Mouse (Mus musculus): Measurements from ENCODE around the gene Uqcc3. TPM values are rescaled to one million over a fixed set of nuclear protein-coding genes. Genes with fewer than 3 reads are reported as not detected.
"Not testable (repeated sequence)": the region's sequence is repeated elsewhere in the genome, so short reads cannot be mapped to it uniquely, and the experiment has no call there.

The Uqcc3 gene
- polyA plus RNA-seq, 1 experiment from 2014 or later: 55.2 TPM

DNA sequence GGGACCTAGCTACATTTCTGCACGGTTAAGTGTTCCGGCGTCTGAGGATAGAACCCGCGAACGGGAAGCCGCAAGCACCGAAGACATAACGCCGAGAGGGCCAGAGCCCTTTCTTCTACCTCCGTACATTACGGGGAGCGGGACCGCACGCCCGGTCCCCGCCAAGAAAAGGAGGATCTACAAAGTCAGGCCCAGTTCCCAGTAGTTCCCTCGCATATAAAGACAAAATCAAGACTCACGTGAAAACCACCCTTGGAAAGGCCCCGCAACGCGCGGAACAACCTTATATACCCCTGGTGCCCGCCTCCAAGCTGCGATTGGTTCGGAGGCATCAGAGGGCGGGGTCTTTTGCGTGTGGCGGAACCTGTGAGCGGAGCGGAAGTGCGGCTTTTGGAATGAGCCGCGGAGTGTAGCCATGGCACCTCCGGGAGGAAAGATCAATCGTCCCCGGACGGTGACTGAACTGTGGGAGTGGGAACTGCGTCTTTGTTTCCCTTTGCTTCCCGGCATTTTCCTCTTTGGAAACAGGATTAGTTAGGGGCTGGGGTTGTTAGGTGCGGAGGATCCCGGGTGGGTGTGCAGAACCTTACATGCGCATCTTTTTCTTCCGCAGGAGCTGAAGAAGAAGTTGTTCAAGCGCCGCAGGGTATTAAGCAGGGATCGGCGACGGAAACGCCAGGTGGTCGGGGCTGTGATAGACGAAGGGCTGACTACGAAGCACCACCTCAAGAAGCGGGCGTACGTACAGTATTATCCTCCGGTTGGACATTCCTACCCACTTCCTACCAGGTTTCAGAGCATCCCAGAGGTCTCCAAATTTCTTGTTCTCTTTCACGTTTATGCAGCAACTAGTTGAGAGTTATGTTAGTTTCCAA, 8.0 kb upstream of the Uqcc3 start, which contains the start of the genes 1810009A15Rik and Gm49416:
TSS of gene 1810009A15Rik (plus strand) at position 343 of the 875 bp plus-strand sequence.
TSS of gene Gm49416 (plus strand) at position 416 of the 875 bp plus-strand sequence.
- Histone ChIP-seq H3K4me3 (replicated peaks) (peak within 1 kb of the TSS; percentile 63), H3K9ac (peak within 1 kb of the TSS; percentile 78), H3K4me1 (peaks cover 24% of the 10 kb centered on the region), H3K36me3 (replicated peaks) (peaks cover 13% of the 10 kb centered on the region), H3K27me3 (no peaks in the 10 kb centered on the region), H3K9me3 (no peaks in the 10 kb centered on the region), H3K4me2 (peak within 1 kb of the TSS; percentile 74), H3K27ac (peak within 1 kb of the TSS; percentile 87)
- under 1% methylated on average over 58 of the region's 58 CpGs for WGBS
- ATAC-seq (ENCODE audit: low FRiP score): peak; percentile 95

GRCm38 (mm10) chr19:8887585-8888463, 7.1 kb upstream of the Uqcc3 start:
- Histone ChIP-seq H3K27ac (peak overlapping the region; percentile 87), H3K36me3 (replicated peaks) (peaks cover 13% of the 10 kb centered on the region), H3K9me3 (no peaks in the 10 kb centered on the region), H3K9ac (peak overlapping the region; percentile 78), H3K4me3 (replicated peaks) (peak overlapping the region; percentile 63), H3K4me2 (peak overlapping the region; percentile 74), H3K27me3 (no peaks in the 10 kb centered on the region), H3K4me1 (peaks cover 19% of the 10 kb centered on the region)
- ATAC-seq (ENCODE audit: low FRiP score): no peak
- WGBS: 16% methylated on average over 19 of the region's 19 CpGs

- H3K9ac ChIP-seq: peak overlapping the region; percentile 78; the same call in 1 of the 2 replicates
- H3K36me3 ChIP-seq (replicated peaks): peaks cover 13% of the 10 kb centered on the region
- H3K9me3 ChIP-seq: no peaks in the 10 kb centered on the region
- H3K4me1 ChIP-seq: peaks cover 19% of the 10 kb centered on the region
- H3K27me3 ChIP-seq: no peaks in the 10 kb centered on the region
- H3K27ac ChIP-seq: peak overlapping the region; percentile 87; the same call in 1 of the 2 replicates
- WGBS: 43% methylated on average over 1 of the region's 1 CpGs
- ATAC-seq (ENCODE audit: low FRiP score): no peak
- peak overlapping the region; percentile 74 for H3K4me2 ChIP-seq
- H3K4me3 ChIP-seq (replicated peaks): peak overlapping the region; percentile 63; the same call in 1 of the 2 replicates
These were observed 6.3 kb upstream of the Uqcc3 start for GRCm38 (mm10) chr19:8886916-8887584.

GRCm38 (mm10) chr19:8883616-8884015, 2.9 kb upstream of the Uqcc3 start, which contains the start of the genes Lbhd1 and Gm49403:
TSS of gene Lbhd1 (plus strand) at chr19:8883732.
TSS of gene Gm49403 (plus strand) at chr19:8883930.
- Histone ChIP-seq H3K36me3 (replicated peaks) (no peaks in the 10 kb centered on the region), H3K4me3 (replicated peaks) (no peak within 1 kb of the TSS), H3K27ac (no peak within 1 kb of the TSS), H3K27me3 (no peaks in the 10 kb centered on the region), H3K4me1 (peaks cover 21% of the 10 kb centered on the region), H3K9ac (no peak within 1 kb of the TSS), H3K4me2 (no peak within 1 kb of the TSS), H3K9me3 (no peaks in the 10 kb centered on the region)
- WGBS: 73% methylated on average over 3 of the region's 3 CpGs
- ATAC-seq (ENCODE audit: low FRiP score): no peak

DNA sequence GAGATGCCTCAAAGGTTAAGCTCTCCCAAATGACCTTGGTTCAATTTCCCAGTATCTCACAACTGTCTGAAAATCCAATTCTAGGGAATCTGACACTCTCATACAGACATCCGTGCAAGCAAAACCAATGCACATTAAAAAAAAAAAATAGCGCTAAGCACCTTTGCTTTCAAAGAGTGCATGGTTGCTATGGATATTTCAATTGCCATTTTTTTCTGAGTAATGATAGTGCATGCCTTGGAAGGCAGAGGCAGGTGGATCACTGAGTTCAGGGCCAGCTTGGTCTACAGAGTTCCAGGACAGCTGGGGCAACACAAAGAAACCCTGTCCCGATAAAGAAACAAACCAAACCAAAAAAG, 290 bp upstream of the Uqcc3 start:
- Histone ChIP-seq H3K36me3 (replicated peaks) (peaks cover 12% of the 10 kb centered on the region), H3K9ac (peak overlapping the region; percentile 89; the same call in 1 of the 2 replicates), H3K4me2 (peak overlapping the region; percentile 84), H3K27ac (peak overlapping the region; percentile 80; the same call in 1 of the 2 replicates), H3K4me3 (replicated peaks) (peak overlapping the region; percentile 77), H3K4me1 (peaks cover 11% of the 10 kb centered on the region), H3K9me3 (no peaks in the 10 kb centered on the region), H3K27me3 (no peaks in the 10 kb centered on the region)
- WGBS: 24% methylated on average over 3 of the region's 3 CpGs
- no peak; the same call in 1 of the 2 replicates for ATAC-seq (ENCODE audit: low FRiP score)

DNA sequence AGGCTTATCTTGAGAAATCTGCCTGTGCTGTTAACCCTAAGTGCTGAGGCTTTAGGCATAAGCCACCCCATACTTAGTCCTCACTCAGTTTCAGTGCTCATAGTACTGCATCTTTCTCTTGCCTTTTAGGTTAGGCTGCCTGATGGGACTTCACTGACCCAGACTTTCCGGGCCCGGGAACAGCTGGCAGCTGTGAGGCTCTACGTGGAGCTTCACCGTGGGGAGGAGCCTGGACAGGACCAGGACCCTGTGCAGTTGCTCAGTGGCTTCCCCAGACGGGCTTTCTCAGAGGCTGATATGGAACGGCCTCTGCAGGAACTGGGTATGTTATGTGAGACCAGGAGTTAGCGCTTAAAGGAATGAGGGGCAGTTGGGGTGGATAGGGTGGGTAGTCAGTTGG, 5.7 kb downstream of the Uqcc3 start:
- Histone ChIP-seq H3K9me3 (no peaks in the 10 kb centered on the region), H3K27me3 (no peaks in the 10 kb centered on the region), H3K27ac (no peak overlapping the region), H3K4me2 (no peak overlapping the region), H3K9ac (no peak overlapping the region), H3K4me1 (peaks cover 17% of the 10 kb centered on the region), H3K4me3 (replicated peaks) (no peak overlapping the region), H3K36me3 (replicated peaks) (peaks cover 42% of the 10 kb centered on the region)
- 93% methylated on average over 7 of the region's 7 CpGs for WGBS
- ATAC-seq (ENCODE audit: low FRiP score): no peak

GRCm38 (mm10) chr19:8872266-8872840, 8.4 kb downstream of the Uqcc3 start:
- Histone ChIP-seq H3K4me3 (replicated peaks) (peak overlapping the region; percentile 97), H3K4me2 (peak overlapping the region; percentile 95), H3K27me3 (no peaks in the 10 kb centered on the region), H3K36me3 (replicated peaks) (peaks cover 42% of the 10 kb centered on the region), H3K9ac (peak overlapping the region; percentile 97), H3K9me3 (no peaks in the 10 kb centered on the region), H3K27ac (no peak overlapping the region), H3K4me1 (peaks cover 10% of the 10 kb centered on the region)
- WGBS: 85% methylated on average over 10 of the region's 10 CpGs
- ATAC-seq (ENCODE audit: low FRiP score): no peak

- peak within 1 kb of the TSS; percentile 97 for H3K9ac ChIP-seq
- peak; percentile 99 for ATAC-seq (ENCODE audit: low FRiP score)
- no peaks in the 10 kb centered on the region for H3K27me3 ChIP-seq
- peak within 1 kb of the TSS; percentile 95 for H3K4me2 ChIP-seq
- WGBS: 1% methylated on average over 59 of the region's 59 CpGs
- H3K4me1 ChIP-seq: peaks cover 10% of the 10 kb centered on the region
- peak within 1 kb of the TSS; percentile 78 for H3K27ac ChIP-seq
- H3K4me3 ChIP-seq (replicated peaks): peak within 1 kb of the TSS; percentile 97
- peaks cover 35% of the 10 kb centered on the region for H3K36me3 ChIP-seq (replicated peaks)
- H3K9me3 ChIP-seq: no peaks in the 10 kb centered on the region
These were observed 9.2 kb downstream of the Uqcc3 start, which contains the start of gene Ubxn1 for GRCm38 (mm10) chr19:8871267-8872186. TSS of gene Ubxn1 (plus strand) at chr19:8871496.

GRCm38 (mm10) chr19:8870838-8871237, 9.9 kb downstream of the Uqcc3 start:
- peak overlapping the region; percentile 95 for H3K4me2 ChIP-seq
- H3K4me3 ChIP-seq (replicated peaks): peak overlapping the region; percentile 97
- peaks cover 10% of the 10 kb centered on the region for H3K4me1 ChIP-seq
- ATAC-seq (ENCODE audit: low FRiP score): peak; percentile 47
- H3K9ac ChIP-seq: peak overlapping the region; percentile 97
- peak overlapping the region; percentile 57 for H3K27ac ChIP-seq
- 59% methylated on average over 9 of the region's 9 CpGs for WGBS
- H3K36me3 ChIP-seq (replicated peaks): peaks cover 28% of the 10 kb centered on the region
- no peaks in the 10 kb centered on the region for H3K27me3 ChIP-seq
- no peaks in the 10 kb centered on the region for H3K9me3 ChIP-seq

- not testable (repeated sequence) for H3K4me3 ChIP-seq (replicated peaks); H3K27me3 ChIP-seq; H3K9me3 ChIP-seq; ATAC-seq (ENCODE audit: low FRiP score); H3K9ac ChIP-seq; H3K27ac ChIP-seq
- Histone ChIP-seq H3K4me2 (peak overlapping the region; percentile 95; the same call in 1 of the 2 replicates), H3K36me3 (replicated peaks) (peaks cover 24% of the 10 kb centered on the region), H3K4me1 (peaks cover 10% of the 10 kb centered on the region)
- whole genome bisulfite sequencing: 58% methylated on average over 3 of the region's 3 CpGs
These were observed 10.3 kb downstream of the Uqcc3 start for GRCm38 (mm10) chr19:8870381-8870780.
